Mouse (Mus musculus): Measurements from ENCODE around the gene Olfr1145. TPM values are rescaled to one million over a fixed set of nuclear protein-coding genes. Genes with fewer than 3 reads are reported as not detected.

The Olfr1145 gene
- total and polyA plus RNA-seq, 2 experiments from 2014 or later = not detected

DNA sequence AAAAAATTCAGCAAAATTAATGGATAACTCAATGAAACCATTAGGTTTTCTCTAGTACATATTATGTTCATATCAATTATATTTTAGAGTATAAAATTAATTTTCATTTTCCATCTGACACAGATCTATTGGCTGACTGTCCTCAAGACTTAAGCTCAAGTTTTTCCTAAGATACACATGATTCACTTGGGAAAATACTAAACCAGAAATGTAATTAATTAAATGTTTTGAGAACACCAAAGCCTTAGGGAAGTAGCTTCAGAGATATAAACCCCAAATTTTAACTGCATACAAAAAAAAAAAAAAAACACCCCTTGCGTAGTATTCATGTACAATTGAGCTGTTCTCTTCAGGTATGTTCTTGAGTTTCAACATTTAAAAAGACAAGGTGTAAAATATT is 45.9 kb downstream of the Olfr1145 start, which contains the start of gene Olfr1151:
Gene Olfr1151, plus strand, starts transcription at position 301 of the 400 bp plus-strand sequence.
- ATAC-seq (ENCODE audit: low FRiP score) = no peak
- Histone ChIP-seq H3K36me3 (ENCODE audit: insufficient read depth, low read length) (no peaks in the 10 kb centered on the region), H3K9me3 (ENCODE audit: low read length) (no peaks in the 10 kb centered on the region), H3K4me1 (ENCODE audit: insufficient read depth, low read length) (no peaks in the 10 kb centered on the region), H3K4me3 (ENCODE audit: low read depth, low read length) (no peak within 1 kb of the TSS), H3K9ac (replicated peaks; ENCODE audit: low read length, poor library complexity, severe bottlenecking) (no peak within 1 kb of the TSS), H3K27me3 (ENCODE audit: insufficient read depth, low read length) (no peaks in the 10 kb centered on the region), H3K4me2 (ENCODE audit: low read depth, low read length, poor library complexity, severe bottlenecking) (no peak within 1 kb of the TSS), H3K27ac (ENCODE audit: low read depth, low read length) (no peak within 1 kb of the TSS)
- DNase-seq (ENCODE audit: low spot score) = no peak
- WGBS = 91% methylated on average over 1 of the region's 1 CpGs
- TF ChIP-seq CTCF (IDR thresholded peaks at IDR 0.05) = no peak

Other genes starting within 250 kb of the Olfr1145 start
- not detected in 2 replicates for gene Olfr1129, start 235.9 kb upstream of the Olfr1145 start, total RNA-seq (2014; rRNA removed)
- not detected in 2 replicates for gene Olfr1129, start 235.9 kb upstream of the Olfr1145 start, polyA plus RNA-seq (2015; fragmentation: Nextera tagmentation; extraction: Ambion mirVana)
- gene Olfr1130, start 203.6 kb upstream of the Olfr1145 start, total RNA-seq (2014; rRNA removed) = not detected in 2 replicates
- gene Olfr1130, start 203.6 kb upstream of the Olfr1145 start, polyA plus RNA-seq (2015; fragmentation: Nextera tagmentation; extraction: Ambion mirVana) = not detected in 2 replicates
- 0.38 TPM in 1 of 2 replicates, not detected in the other for gene Olfr1131, start 182.7 kb upstream of the Olfr1145 start, total RNA-seq (2014; rRNA removed)
- gene Olfr1131, start 182.7 kb upstream of the Olfr1145 start, polyA plus RNA-seq (2015; fragmentation: Nextera tagmentation; extraction: Ambion mirVana) = not detected in 2 replicates
- not detected in 2 replicates for gene Olfr1132, start 172.3 kb upstream of the Olfr1145 start, total RNA-seq (2014; rRNA removed)
- gene Olfr1132, start 172.3 kb upstream of the Olfr1145 start, polyA plus RNA-seq (2015; fragmentation: Nextera tagmentation; extraction: Ambion mirVana) = not detected in 2 replicates
- not detected in 2 replicates for gene Olfr1133, start 162.4 kb upstream of the Olfr1145 start, total RNA-seq (2014; rRNA removed)
- gene Olfr1133, start 162.4 kb upstream of the Olfr1145 start, polyA plus RNA-seq (2015; fragmentation: Nextera tagmentation; extraction: Ambion mirVana) = not detected in 2 replicates
- gene Olfr1134, start 151.4 kb upstream of the Olfr1145 start, total RNA-seq (2014; rRNA removed) = not detected in 2 replicates
- gene Olfr1134, start 151.4 kb upstream of the Olfr1145 start, polyA plus RNA-seq (2015; fragmentation: Nextera tagmentation; extraction: Ambion mirVana) = not detected in 2 replicates
- gene Olfr1135, start 136.2 kb upstream of the Olfr1145 start, total RNA-seq (2014; rRNA removed) = not detected in 2 replicates
- gene Olfr1135, start 136.2 kb upstream of the Olfr1145 start, polyA plus RNA-seq (2015; fragmentation: Nextera tagmentation; extraction: Ambion mirVana) = not detected in 2 replicates
- gene Olfr1136, start 115.9 kb upstream of the Olfr1145 start, total RNA-seq (2014; rRNA removed) = not detected in 2 replicates
- gene Olfr1136, start 115.9 kb upstream of the Olfr1145 start, polyA plus RNA-seq (2015; fragmentation: Nextera tagmentation; extraction: Ambion mirVana) = not detected in 2 replicates
- not detected in 2 replicates for gene Olfr1137, start 96.6 kb upstream of the Olfr1145 start, total RNA-seq (2014; rRNA removed)
- not detected in 2 replicates for gene Olfr1137, start 96.6 kb upstream of the Olfr1145 start, polyA plus RNA-seq (2015; fragmentation: Nextera tagmentation; extraction: Ambion mirVana)
- not detected in 2 replicates for gene Olfr1138, start 69.8 kb upstream of the Olfr1145 start, total RNA-seq (2014; rRNA removed)
- gene Olfr1138, start 69.8 kb upstream of the Olfr1145 start, polyA plus RNA-seq (2015; fragmentation: Nextera tagmentation; extraction: Ambion mirVana) = not detected in 2 replicates
- not detected in 2 replicates for gene Olfr1140, start 66.1 kb upstream of the Olfr1145 start, total RNA-seq (2014; rRNA removed)
- 0.16 TPM in 1 of 2 replicates, not detected in the other for gene Olfr1140, start 66.1 kb upstream of the Olfr1145 start, polyA plus RNA-seq (2015; fragmentation: Nextera tagmentation; extraction: Ambion mirVana)
- gene Olfr1141, start 55.8 kb upstream of the Olfr1145 start, total RNA-seq (2014; rRNA removed) = not detected in 2 replicates
- gene Olfr1141, start 55.8 kb upstream of the Olfr1145 start, polyA plus RNA-seq (2015; fragmentation: Nextera tagmentation; extraction: Ambion mirVana) = not detected in 2 replicates
- not detected in 2 replicates for gene Olfr152, start 30.3 kb upstream of the Olfr1145 start, total RNA-seq (2014; rRNA removed)
- not detected in 2 replicates for gene Olfr152, start 30.3 kb upstream of the Olfr1145 start, polyA plus RNA-seq (2015; fragmentation: Nextera tagmentation; extraction: Ambion mirVana)
- gene Olfr1143, start 9.2 kb upstream of the Olfr1145 start, total RNA-seq (2014; rRNA removed) = not detected in 2 replicates
- gene Olfr1143, start 9.2 kb upstream of the Olfr1145 start, polyA plus RNA-seq (2015; fragmentation: Nextera tagmentation; extraction: Ambion mirVana) = not detected in 2 replicates
- gene Olfr1148, start 20.7 kb downstream of the Olfr1145 start, total RNA-seq (2014; rRNA removed) = not detected in 2 replicates
- gene Olfr1148, start 20.7 kb downstream of the Olfr1145 start, polyA plus RNA-seq (2015; fragmentation: Nextera tagmentation; extraction: Ambion mirVana) = not detected in 2 replicates
- not detected in 2 replicates for gene Olfr1150-ps1, start 34.2 kb downstream of the Olfr1145 start, total RNA-seq (2014; rRNA removed)
- gene Olfr1150-ps1, start 34.2 kb downstream of the Olfr1145 start, polyA plus RNA-seq (2015; fragmentation: Nextera tagmentation; extraction: Ambion mirVana) = not detected in 2 replicates
- gene Olfr1151, start 46.0 kb downstream of the Olfr1145 start, total RNA-seq (2014; rRNA removed) = not detected in 2 replicates
- gene Olfr1151, start 46.0 kb downstream of the Olfr1145 start, polyA plus RNA-seq (2015; fragmentation: Nextera tagmentation; extraction: Ambion mirVana) = not detected in 2 replicates
- gene Olfr1152, start 56.7 kb downstream of the Olfr1145 start, total RNA-seq (2014; rRNA removed) = under 0.01 TPM in 1 of 2 replicates, not detected in the other
- gene Olfr1152, start 56.7 kb downstream of the Olfr1145 start, polyA plus RNA-seq (2015; fragmentation: Nextera tagmentation; extraction: Ambion mirVana) = not detected in 2 replicates
- not detected in 2 replicates for gene Olfr1153, start 85.1 kb downstream of the Olfr1145 start, total RNA-seq (2014; rRNA removed)
- not detected in 2 replicates for gene Olfr1153, start 85.1 kb downstream of the Olfr1145 start, polyA plus RNA-seq (2015; fragmentation: Nextera tagmentation; extraction: Ambion mirVana)
- gene Olfr1154, start 95.3 kb downstream of the Olfr1145 start, total RNA-seq (2014; rRNA removed) = not detected in 2 replicates
- not detected in 2 replicates for gene Olfr1154, start 95.3 kb downstream of the Olfr1145 start, polyA plus RNA-seq (2015; fragmentation: Nextera tagmentation; extraction: Ambion mirVana)
- not detected in 2 replicates for gene Olfr1155, start 135.3 kb downstream of the Olfr1145 start, total RNA-seq (2014; rRNA removed)
- gene Olfr1155, start 135.3 kb downstream of the Olfr1145 start, polyA plus RNA-seq (2015; fragmentation: Nextera tagmentation; extraction: Ambion mirVana) = not detected in 2 replicates
- gene Olfr1156, start 143.3 kb downstream of the Olfr1145 start, total RNA-seq (2014; rRNA removed) = not detected in 2 replicates
- gene Olfr1156, start 143.3 kb downstream of the Olfr1145 start, polyA plus RNA-seq (2015; fragmentation: Nextera tagmentation; extraction: Ambion mirVana) = not detected in 2 replicates
- not detected in 2 replicates for gene Olfr1157, start 158.5 kb downstream of the Olfr1145 start, total RNA-seq (2014; rRNA removed)
- not detected in 2 replicates for gene Olfr1157, start 158.5 kb downstream of the Olfr1145 start, polyA plus RNA-seq (2015; fragmentation: Nextera tagmentation; extraction: Ambion mirVana)
- not detected in 2 replicates for gene Olfr74, start 164.8 kb downstream of the Olfr1145 start, total RNA-seq (2014; rRNA removed)
- not detected in 2 replicates for gene Olfr74, start 164.8 kb downstream of the Olfr1145 start, polyA plus RNA-seq (2015; fragmentation: Nextera tagmentation; extraction: Ambion mirVana)
- not detected in 2 replicates for gene Olfr1158, start 180.3 kb downstream of the Olfr1145 start, total RNA-seq (2014; rRNA removed)
- gene Olfr1158, start 180.3 kb downstream of the Olfr1145 start, polyA plus RNA-seq (2015; fragmentation: Nextera tagmentation; extraction: Ambion mirVana) = not detected in 2 replicates
- gene Olfr1160, start 198.4 kb downstream of the Olfr1145 start, total RNA-seq (2014; rRNA removed) = not detected in 2 replicates
- gene Olfr1160, start 198.4 kb downstream of the Olfr1145 start, polyA plus RNA-seq (2015; fragmentation: Nextera tagmentation; extraction: Ambion mirVana) = not detected in 2 replicates
- gene Olfr1161, start 213.0 kb downstream of the Olfr1145 start, total RNA-seq (2014; rRNA removed) = not detected in 2 replicates
- gene Olfr1161, start 213.0 kb downstream of the Olfr1145 start, polyA plus RNA-seq (2015; fragmentation: Nextera tagmentation; extraction: Ambion mirVana) = not detected in 2 replicates
- not detected in 2 replicates for gene Olfr73, start 227.9 kb downstream of the Olfr1145 start, total RNA-seq (2014; rRNA removed)
- gene Olfr73, start 227.9 kb downstream of the Olfr1145 start, polyA plus RNA-seq (2015; fragmentation: Nextera tagmentation; extraction: Ambion mirVana) = not detected in 2 replicates
- not detected in 2 replicates for gene Olfr1162, start 241.3 kb downstream of the Olfr1145 start, total RNA-seq (2014; rRNA removed)
- not detected in 2 replicates for gene Olfr1162, start 241.3 kb downstream of the Olfr1145 start, polyA plus RNA-seq (2015; fragmentation: Nextera tagmentation; extraction: Ambion mirVana)

All from midbrain, postnatal 0 days (tissue).